Mouse (Mus musculus) testis, adult 2 months (tissue): ENCODE data around the gene Klk1b27. TPM values are rescaled to one million over a fixed set of nuclear protein-coding genes. Genes with fewer than 3 reads are reported as not detected.
A peak's percentile ranks its signal among the peaks of the same experiment; 100 is the strongest.
"Not testable (repeated sequence)": the region's sequence is repeated elsewhere in the genome, so short reads cannot be mapped to it uniquely, and the experiment has no call there.

Experiments used
- H3K27ac ChIP-seq: fragments of 200-500 bp; 2 replicates; pipeline ENCODE4 v1.5.1; 2012; ENCODE audit warnings: low read depth, low read length; ENCODE audit not compliant: control insufficient read depth, insufficient read depth
- H3K27me3 ChIP-seq: fragments of 200-500 bp; 2 replicates; pipeline ENCODE4 v1.6.1; 2012; ENCODE audit warnings: mild to moderate bottlenecking, low read length, moderate library complexity; ENCODE audit not compliant: control insufficient read depth, insufficient read depth
- H3K36me3 ChIP-seq: fragments of 200-500 bp; 2 replicates; pipeline ENCODE4 v1.6.1; 2012; ENCODE audit warnings: mild to moderate bottlenecking, low read length; ENCODE audit not compliant: control insufficient read depth, insufficient read depth
- H3K4me1 ChIP-seq: fragments of 200-500 bp; 2 replicates; pipeline ENCODE4 v1.6.1; 2012; ENCODE audit warnings: low read length; ENCODE audit not compliant: control insufficient read depth, insufficient read depth
- H3K4me3 ChIP-seq: fragments of 200-500 bp; 2 replicates; pipeline ENCODE4 v1.5.1; 2012; ENCODE audit warnings: low read depth, mild to moderate bottlenecking, low read length, moderate library complexity, mixed read lengths; ENCODE audit not compliant: control insufficient read depth
- CTCF ChIP-seq: fragments of 200-500 bp; IDR thresholded peaks from 2 replicates; pipeline ENCODE4 v1.5.1; 2012; ENCODE audit warnings: low read depth, mild to moderate bottlenecking, inconsistent platforms, low read length, moderate library complexity; ENCODE audit not compliant: control insufficient read depth, insufficient read depth, insufficient replicate concordance
- POLR2A ChIP-seq: fragments of 200-500 bp; IDR thresholded peaks from 2 replicates; pipeline ENCODE4 v1.6.1; 2012; ENCODE audit warnings: low read depth, mild to moderate bottlenecking, inconsistent platforms, low read length, moderate library complexity; ENCODE audit not compliant: control insufficient read depth
- polyA plus RNA-seq: library from polyadenylated mRNA; depleted of rRNA; stranded (reverse); fragments of >200 nt; gene quantifications from 2 replicates; pipeline ENCODE4 v1.2.3, GENCODE M21; 2012; rRNA removed

The Klk1b27 gene
- polyA plus RNA-seq: 41.9 and 52.7 TPM in 2 replicates

DNA sequence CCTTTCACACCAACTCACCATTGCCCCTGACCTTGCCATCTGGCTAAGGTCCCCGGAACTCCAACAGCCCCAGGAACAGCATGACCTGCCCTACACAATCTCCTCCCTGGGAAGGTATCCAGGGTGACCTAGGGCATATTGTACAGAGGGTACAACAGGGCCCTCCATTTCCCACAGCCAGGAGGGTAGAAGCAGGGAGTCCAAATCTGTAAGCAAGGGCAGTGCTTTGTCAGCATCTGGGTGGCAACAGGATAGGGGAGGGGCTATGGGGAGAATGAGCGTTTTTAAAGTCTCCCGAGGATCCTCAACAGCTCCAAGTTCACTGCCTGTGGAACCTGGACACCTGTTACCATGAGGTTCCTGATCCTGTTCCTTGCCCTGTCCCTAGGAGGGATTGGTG is at the start of gene Klk1b27:
Gene Klk1b27, plus strand, starts transcription at position 301 of the 400 bp plus-strand sequence.
- H3K36me3 ChIP-seq, H3K27me3 ChIP-seq, H3K27ac ChIP-seq, H3K4me1 ChIP-seq, H3K4me3 ChIP-seq: not testable (repeated sequence)

DNA sequence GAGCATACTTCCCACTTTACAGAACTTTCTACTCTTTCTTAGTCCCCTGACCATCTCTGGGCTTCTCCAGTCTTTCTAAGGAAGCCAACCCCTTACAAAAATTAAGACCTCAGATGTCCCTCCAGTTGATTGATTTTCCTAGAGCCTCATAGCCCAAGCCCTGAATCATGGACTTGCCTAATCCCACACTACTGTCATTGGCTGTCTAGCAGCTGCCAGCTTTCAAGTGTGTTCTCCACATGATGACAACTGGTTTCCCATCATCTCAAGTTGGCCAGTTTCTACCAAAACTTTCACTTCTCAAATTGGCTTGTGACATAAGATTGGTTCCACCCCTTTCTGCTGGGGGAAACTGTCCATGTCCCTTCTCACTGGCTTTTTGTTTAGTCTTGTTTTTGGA is 47.2 kb upstream of the Klk1b27 start:
- Histone ChIP-seq H3K27me3 (no peaks in the 10 kb centered on the region), H3K36me3 (no peaks in the 10 kb centered on the region), H3K27ac (no peak overlapping the region), H3K4me3 (no peak overlapping the region), H3K4me1 (no peaks in the 10 kb centered on the region)
- TF ChIP-seq POLR2A (no peak), CTCF (no peak)

DNA sequence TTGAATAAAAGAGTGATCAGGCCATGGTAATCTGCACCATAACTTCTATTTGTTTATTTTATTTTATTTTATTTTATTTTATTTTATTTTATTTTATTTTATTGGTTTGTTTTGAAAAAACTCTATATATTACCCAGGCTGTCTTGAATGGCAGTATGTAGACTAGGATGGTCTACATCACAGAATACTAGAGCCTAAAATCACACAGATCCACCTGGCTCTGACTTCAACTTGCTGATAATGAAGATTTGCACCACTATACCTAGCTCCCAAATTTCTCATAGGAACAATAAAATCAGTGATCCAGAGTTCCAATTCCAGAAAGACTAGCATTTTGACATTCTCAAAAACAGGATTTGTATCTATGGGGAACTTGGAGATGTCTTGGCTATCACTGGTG is 40.2 kb upstream of the Klk1b27 start, which contains the start of gene Klk1b26:
Gene Klk1b26, plus strand, starts transcription at position 301 of the 400 bp plus-strand sequence.
- not testable (repeated sequence) for H3K27ac ChIP-seq, H3K27me3 ChIP-seq, H3K36me3 ChIP-seq, H3K4me3 ChIP-seq, H3K4me1 ChIP-seq

DNA sequence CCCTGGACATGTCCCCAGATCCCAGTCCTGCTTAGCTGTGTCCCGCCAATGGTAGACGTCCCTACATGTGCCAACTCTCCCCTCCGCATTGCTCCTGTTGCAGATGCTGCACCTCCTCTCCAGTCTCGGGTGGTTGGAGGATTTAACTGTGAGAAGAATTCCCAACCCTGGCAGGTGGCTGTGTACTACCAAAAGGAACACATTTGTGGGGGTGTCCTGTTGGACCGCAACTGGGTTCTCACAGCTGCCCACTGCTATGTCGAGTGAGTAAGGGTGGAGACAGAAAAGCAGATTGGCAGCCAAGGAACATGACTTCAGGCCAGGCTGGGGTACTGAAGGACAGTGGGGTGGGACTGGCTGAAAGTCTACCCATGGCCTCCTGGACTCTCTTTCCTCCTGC is 37.4 kb upstream of the Klk1b27 start:
- H3K36me3 ChIP-seq, H3K4me3 ChIP-seq, H3K27ac ChIP-seq, H3K27me3 ChIP-seq, H3K4me1 ChIP-seq: not testable (repeated sequence)

DNA sequence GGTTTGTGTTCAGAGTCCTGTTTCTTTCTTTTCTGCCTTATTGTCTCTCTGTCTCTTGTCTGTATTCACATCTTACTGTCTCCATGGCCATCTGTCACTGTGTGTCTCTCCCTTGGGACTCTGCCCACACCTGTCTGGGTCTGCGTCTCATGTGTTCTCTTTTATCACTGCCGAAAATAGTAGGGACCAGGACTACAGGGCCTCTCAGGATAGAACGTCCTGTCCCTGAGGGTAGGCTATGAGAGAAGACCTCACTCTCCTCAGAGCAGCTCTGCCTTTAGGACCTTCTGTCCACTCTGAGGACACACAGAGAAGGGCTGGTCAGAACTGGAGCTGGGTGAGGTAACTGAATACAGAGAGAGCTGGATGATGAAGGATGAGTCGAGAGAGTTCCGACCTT is 37.0 kb upstream of the Klk1b27 start:
- no peak for TF ChIP-seq POLR2A
- TF ChIP-seq CTCF: no peak
- Histone ChIP-seq H3K4me3 (peak overlapping the region; percentile 15), H3K36me3 (no peaks in the 10 kb centered on the region), H3K27me3 (no peaks in the 10 kb centered on the region), H3K4me1 (no peaks in the 10 kb centered on the region), H3K27ac (no peak overlapping the region)

DNA sequence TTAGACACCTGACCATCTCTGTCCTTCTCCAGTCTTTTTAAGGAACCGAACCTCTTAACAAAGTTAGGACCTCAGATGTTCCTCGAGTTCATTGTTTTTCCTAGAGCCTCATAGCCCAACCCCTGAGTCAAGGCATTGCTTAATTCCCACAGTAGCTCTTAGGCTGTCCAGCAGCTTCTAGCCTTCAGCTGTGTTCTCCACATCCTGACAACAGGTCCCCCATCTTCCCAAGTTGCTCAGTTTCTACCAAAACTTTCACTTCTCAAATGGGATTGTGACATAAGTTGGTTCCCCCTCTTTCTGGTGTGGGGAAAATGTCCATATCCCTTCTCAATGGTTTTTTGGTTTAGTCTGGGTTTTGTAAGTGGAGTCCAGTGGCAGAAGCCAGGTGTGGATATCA is 20.0 kb downstream of the Klk1b27 start:
- Histone ChIP-seq H3K4me1 (no peaks in the 10 kb centered on the region), H3K27me3 (no peaks in the 10 kb centered on the region), H3K27ac (no peak overlapping the region), H3K36me3 (no peaks in the 10 kb centered on the region), H3K4me3 (no peak overlapping the region)
- no peak for TF ChIP-seq POLR2A
- TF ChIP-seq CTCF: no peak

DNA sequence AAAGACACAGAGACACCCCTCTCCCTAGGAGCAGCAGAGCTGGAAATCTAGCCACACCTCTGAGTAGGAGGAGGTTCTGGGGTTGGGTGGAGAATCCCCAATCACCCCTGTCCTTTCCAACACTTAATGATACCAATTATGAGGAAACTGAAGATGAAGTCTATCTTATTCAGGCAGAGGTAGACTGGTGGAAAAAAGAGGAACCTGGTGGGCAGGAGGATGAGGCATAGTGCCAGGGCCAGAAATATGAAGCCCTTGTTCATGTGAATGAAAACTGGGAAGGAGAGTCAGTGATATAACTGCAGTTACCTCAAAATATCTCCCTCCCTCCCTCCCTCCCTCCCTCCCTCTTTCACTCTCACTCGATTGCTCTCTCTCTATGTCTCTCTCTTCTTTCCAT is 25.6 kb downstream of the Klk1b27 start:
- TF ChIP-seq POLR2A (no peak), CTCF (no peak)
- no peak overlapping the region for H3K4me3 ChIP-seq

DNA sequence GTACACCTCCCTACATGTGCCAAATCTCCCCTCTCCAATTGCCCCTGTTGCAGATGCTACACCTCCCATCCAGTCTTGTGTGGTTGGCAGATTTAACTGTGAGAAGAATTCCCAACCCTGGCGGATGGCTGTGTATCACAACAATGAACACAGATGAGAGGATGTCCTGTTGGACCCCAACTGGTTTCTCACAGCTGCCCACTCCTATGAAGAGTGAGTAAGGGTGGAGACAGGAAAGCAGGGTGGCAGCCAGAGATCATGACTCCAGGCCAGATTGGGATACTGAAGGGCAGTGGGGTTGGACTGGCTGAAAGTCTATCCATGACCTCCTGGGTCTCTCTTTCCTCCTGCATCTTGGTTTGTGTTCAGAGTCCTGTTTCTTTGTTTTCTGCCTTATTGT is 44.0 kb downstream of the Klk1b27 start:
- Histone ChIP-seq H3K27ac (no peak overlapping the region), H3K4me1 (no peaks in the 10 kb centered on the region), H3K36me3 (no peaks in the 10 kb centered on the region), H3K4me3 (no peak overlapping the region), H3K27me3 (no peaks in the 10 kb centered on the region)
- TF ChIP-seq POLR2A: no peak
- TF ChIP-seq CTCF: no peak

More for the DNA sequence above, 25.6 kb downstream of the Klk1b27 start:
- no peak overlapping the region for H3K27ac ChIP-seq
- no peaks in the 10 kb centered on the region for H3K36me3 ChIP-seq
- H3K4me1 ChIP-seq: no peaks in the 10 kb centered on the region
- H3K27me3 ChIP-seq: no peaks in the 10 kb centered on the region

DNA sequence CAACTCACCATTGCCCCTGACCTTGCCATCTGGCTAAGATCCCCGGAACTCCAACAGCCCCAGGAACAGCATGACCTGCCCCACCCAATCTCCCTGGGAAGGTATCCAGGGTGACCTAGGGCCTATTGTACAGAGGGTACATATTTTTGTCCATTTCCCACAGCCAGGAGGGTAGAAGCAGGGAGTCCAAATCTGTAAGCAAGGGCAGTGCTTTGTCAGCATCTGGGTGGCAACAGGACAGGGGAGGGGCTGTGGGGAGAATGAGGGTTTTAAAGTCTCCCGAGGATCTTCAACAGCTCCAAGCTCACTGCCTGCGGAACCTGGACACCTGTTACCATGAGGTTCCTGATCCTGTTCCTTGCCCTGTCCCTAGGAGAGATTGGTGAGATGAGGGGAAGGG is 49.9 kb downstream of the Klk1b27 start, which contains the start of gene Klk1b21:
Gene Klk1b21, plus strand, starts transcription at position 301 of the 400 bp plus-strand sequence.
- H3K27ac ChIP-seq, H3K4me1 ChIP-seq, H3K36me3 ChIP-seq, H3K4me3 ChIP-seq, H3K27me3 ChIP-seq: not testable (repeated sequence)

Other genes starting within 250 kb of the Klk1b27 start
- not detected in 2 replicates for gene Klk7, start 241.0 kb upstream of the Klk1b27 start, polyA plus RNA-seq
- 0.10 TPM in 1 of 2 replicates, not detected in the other for gene Klk6, start 227.8 kb upstream of the Klk1b27 start, polyA plus RNA-seq
- gene Klk5, start 210.3 kb upstream of the Klk1b27 start, polyA plus RNA-seq: not detected in 2 replicates
- gene Klk4, start 171.1 kb upstream of the Klk1b27 start, polyA plus RNA-seq: 0.08 TPM in 1 of 2 replicates, not detected in the other
- gene Klk15, start 118.5 kb upstream of the Klk1b27 start, polyA plus RNA-seq: 0.91 and 1.4 TPM in 2 replicates
- 93.8 and 107 TPM in 2 replicates for gene Klk1b8, start 101.6 kb upstream of the Klk1b27 start, polyA plus RNA-seq
- 1.1 and 2.1 TPM in 2 replicates for gene Klk1b1, start 85.5 kb upstream of the Klk1b27 start, polyA plus RNA-seq
- gene Klk1b9, start 76.2 kb upstream of the Klk1b27 start, polyA plus RNA-seq: 13.8 and 14.9 TPM in 2 replicates
- gene Klk1b11, start 56.4 kb upstream of the Klk1b27 start, polyA plus RNA-seq: not detected in 2 replicates
- gene Klk1b26, start 40.1 kb upstream of the Klk1b27 start, polyA plus RNA-seq: 13.7 and 14.6 TPM in 2 replicates
- 72.1 and 73.2 TPM in 2 replicates for gene Klk1b21, start 50.0 kb downstream of the Klk1b27 start, polyA plus RNA-seq
- gene Klk1b22, start 60.4 kb downstream of the Klk1b27 start, polyA plus RNA-seq: 7.0 and 9.2 TPM in 2 replicates
- 0.89 and 1.9 TPM in 2 replicates for gene Klk1b16, start 84.5 kb downstream of the Klk1b27 start, polyA plus RNA-seq
- 74.1 and 87.1 TPM in 2 replicates for gene Klk1b24, start 135.9 kb downstream of the Klk1b27 start, polyA plus RNA-seq
- gene Klk1b3, start 145.9 kb downstream of the Klk1b27 start, polyA plus RNA-seq: 5.2 and 7.8 TPM in 2 replicates
- gene Klk1b4, start 155.1 kb downstream of the Klk1b27 start, polyA plus RNA-seq: 1.7 and 2.3 TPM in 2 replicates
- gene Klk1b5, start 163.7 kb downstream of the Klk1b27 start, polyA plus RNA-seq: 3.4 and 4.0 TPM in 2 replicates
- gene Klk1, start 173.1 kb downstream of the Klk1b27 start, polyA plus RNA-seq: 12.6 and 17.1 TPM in 2 replicates
- 89.1 and 101 TPM in 2 replicates for gene Gm36864, start 183.9 kb downstream of the Klk1b27 start, polyA plus RNA-seq
- gene 1700028J19Rik, start 194.4 kb downstream of the Klk1b27 start, polyA plus RNA-seq: 1,462 and 1,528 TPM in 2 replicates
- gene 2410002F23Rik, start 194.4 kb downstream of the Klk1b27 start, polyA plus RNA-seq: 53.2 and 55.4 TPM in 2 replicates
- 29.1 and 29.8 TPM in 2 replicates for gene Acp4, start 205.1 kb downstream of the Klk1b27 start, polyA plus RNA-seq
- 3,148 and 3,520 TPM in 2 replicates for gene Gm15517, start 209.2 kb downstream of the Klk1b27 start, polyA plus RNA-seq